Mouse (Mus musculus): ENCODE results near the gene Ccr1. TPM values are rescaled to one million over a fixed set of nuclear protein-coding genes. Genes with fewer than 3 reads are reported as not detected.

Gene Ccr1
- total RNA-seq, 1 experiment from 2014 or later, result 0.59 TPM

- peak; percentile 89 for ATAC-seq (replicated peaks; ENCODE audit: low read depth, poor library complexity, severe bottlenecking)
Measured at GRCm38 (mm10) chr9:123957911-123958413, 10.5 kb downstream of the Ccr1 start.

- no peak for ATAC-seq (replicated peaks; ENCODE audit: low read depth, poor library complexity, severe bottlenecking)
Measured at GRCm38 (mm10) chr9:123956892-123957291, 11.6 kb downstream of the Ccr1 start.

GRCm38 (mm10) chr9:123953551-123953950, 14.9 kb downstream of the Ccr1 start:
- no peak for ATAC-seq (replicated peaks; ENCODE audit: low read depth, poor library complexity, severe bottlenecking)

GRCm38 (mm10) chr9:123951176-123951575, 17.3 kb downstream of the Ccr1 start:
- peak; percentile 80 for ATAC-seq (replicated peaks; ENCODE audit: low read depth, poor library complexity, severe bottlenecking)

- 0 out of 2 replicates have a peak, but pooled peaks have one; percentile 24 for ATAC-seq (replicated peaks; ENCODE audit: low read depth, poor library complexity, severe bottlenecking)
Measured at GRCm38 (mm10) chr9:123949432-123949831, 19.1 kb downstream of the Ccr1 start.

GRCm38 (mm10) chr9:123947815-123948214, 20.7 kb downstream of the Ccr1 start:
- ATAC-seq (replicated peaks; ENCODE audit: low read depth, poor library complexity, severe bottlenecking), result no peak

- ATAC-seq (replicated peaks; ENCODE audit: low read depth, poor library complexity, severe bottlenecking), result peak; percentile 47
Measured at GRCm38 (mm10) chr9:123942025-123942424, 26.5 kb downstream of the Ccr1 start.

GRCm38 (mm10) chr9:123941316-123941715, 27.2 kb downstream of the Ccr1 start:
- ATAC-seq (replicated peaks; ENCODE audit: low read depth, poor library complexity, severe bottlenecking), result peak; percentile 90

GRCm38 (mm10) chr9:123940628-123941027, 27.9 kb downstream of the Ccr1 start:
- no peak for ATAC-seq (replicated peaks; ENCODE audit: low read depth, poor library complexity, severe bottlenecking)

- ATAC-seq (replicated peaks; ENCODE audit: low read depth, poor library complexity, severe bottlenecking), result no peak
Measured at GRCm38 (mm10) chr9:123940168-123940567, 28.3 kb downstream of the Ccr1 start.

- ATAC-seq (replicated peaks; ENCODE audit: low read depth, poor library complexity, severe bottlenecking), result peak; percentile 19
Measured at GRCm38 (mm10) chr9:123937989-123938388, 30.5 kb downstream of the Ccr1 start.

- ATAC-seq (replicated peaks; ENCODE audit: low read depth, poor library complexity, severe bottlenecking), result no peak
Measured at GRCm38 (mm10) chr9:123936604-123937280, 31.8 kb downstream of the Ccr1 start.

GRCm38 (mm10) chr9:123935776-123936175, 32.7 kb downstream of the Ccr1 start:
- ATAC-seq (replicated peaks; ENCODE audit: low read depth, poor library complexity, severe bottlenecking), result no peak

- ATAC-seq (replicated peaks; ENCODE audit: low read depth, poor library complexity, severe bottlenecking), result no peak
Measured at GRCm38 (mm10) chr9:123935346-123935745, 33.1 kb downstream of the Ccr1 start.

GRCm38 (mm10) chr9:123933716-123934445, 34.6 kb downstream of the Ccr1 start:
- no peak for ATAC-seq (replicated peaks; ENCODE audit: low read depth, poor library complexity, severe bottlenecking)

- no peak for ATAC-seq (replicated peaks; ENCODE audit: low read depth, poor library complexity, severe bottlenecking)
Measured at GRCm38 (mm10) chr9:123932911-123933675, 35.4 kb downstream of the Ccr1 start.

- peak; percentile 60 for ATAC-seq (replicated peaks; ENCODE audit: low read depth, poor library complexity, severe bottlenecking)
Measured at GRCm38 (mm10) chr9:123931761-123932700, 36.5 kb downstream of the Ccr1 start.

GRCm38 (mm10) chr9:123930926-123931325, 37.6 kb downstream of the Ccr1 start:
- ATAC-seq (replicated peaks; ENCODE audit: low read depth, poor library complexity, severe bottlenecking), result no peak

- ATAC-seq (replicated peaks; ENCODE audit: low read depth, poor library complexity, severe bottlenecking), result no peak
Measured at GRCm38 (mm10) chr9:123930476-123930875, 38.0 kb downstream of the Ccr1 start.

All from common myeloid progenitor, adult 5-6 weeks (primary cell).